Mouse (Mus musculus) neural tube, embryonic 11.5 days (tissue): ENCODE data around the gene Stau1. TPM values are rescaled to one million over a fixed set of nuclear protein-coding genes. Genes with fewer than 3 reads are reported as not detected.

Experiments
- ATAC-seq: fragments of 200-750 bp; cut with Nextera tagmentation; 2 replicates; pipeline ENCODE4 v1.8.0; 2017; ENCODE audit warnings: moderate number of reproducible peaks, mild to moderate bottlenecking, moderate TSS enrichment, moderate library complexity; ENCODE audit not compliant: insufficient read depth, low FRiP score, low TSS enrichment
- DNase-seq: peaks from one replicate; pipeline ENCODE4 v3.0.0-alpha.2; 2015; ENCODE audit warnings: low spot score
- H3K27ac ChIP-seq: fragments of 300-500 bp; sonication (generic); 2 replicates; pipeline ENCODE4 v1.5.1; 2014; ENCODE audit warnings: low read depth, mild to moderate bottlenecking, low read length
- H3K27me3 ChIP-seq: fragments of 300-500 bp; sonication (generic); 2 replicates; pipeline ENCODE4 v1.6.1; 2014; ENCODE audit warnings: mild to moderate bottlenecking, low read length, mixed read lengths; ENCODE audit not compliant: control insufficient read depth, insufficient read depth
- H3K36me3 ChIP-seq: fragments of 300-500 bp; sonication (generic); 2 replicates; pipeline ENCODE4 v1.6.1; 2014; ENCODE audit warnings: mild to moderate bottlenecking, low read length, moderate library complexity, mixed read lengths; ENCODE audit not compliant: control insufficient read depth, insufficient read depth
- H3K4me1 ChIP-seq: fragments of 300-500 bp; sonication (generic); 2 replicates; pipeline ENCODE4 v1.6.1; 2014; ENCODE audit warnings: low read length, mixed read lengths; ENCODE audit not compliant: control insufficient read depth, insufficient read depth
- H3K4me2 ChIP-seq: fragments of 300-500 bp; sonication (generic); 2 replicates; pipeline ENCODE4 v1.6.1; 2014; ENCODE audit warnings: low read depth, mild to moderate bottlenecking, moderate library complexity
- H3K4me3 ChIP-seq: fragments of 300-500 bp; sonication (generic); 2 replicates; pipeline ENCODE4 v1.5.1; 2014; ENCODE audit warnings: low read depth, low read length
- H3K9ac ChIP-seq: fragments of 300-500 bp; sonication (generic); 2 replicates; pipeline ENCODE4 v1.6.1; 2014; ENCODE audit warnings: mild to moderate bottlenecking, low read length
- H3K9me3 ChIP-seq: fragments of 300-500 bp; sonication (generic); 2 replicates; pipeline ENCODE4 v1.6.1; 2016; ENCODE audit warnings: low read length; ENCODE audit not compliant: control insufficient read depth
- WGBS: fragments of 180-500 bp; shearing (Covaris S2); extraction: QIAGEN DNeasy Blood & Tissue Kit; methylation state at CpG from one replicate; pipeline ENCODE4 v1.1.7; 2014; 5-methylcytosine and 5-hydroxymethylcytosine counted together
- polyA plus RNA-seq: library from polyadenylated mRNA; unstranded; fragments of >200 nt; fragmentation: Nextera tagmentation; extraction: Ambion mirVana; gene quantifications from 2 replicates; pipeline ENCODE4 v1.2.1, GENCODE M21; 2014

Stau1 gene
- polyA plus RNA-seq, 1 experiment from 2014 or later = 103 TPM

DNA sequence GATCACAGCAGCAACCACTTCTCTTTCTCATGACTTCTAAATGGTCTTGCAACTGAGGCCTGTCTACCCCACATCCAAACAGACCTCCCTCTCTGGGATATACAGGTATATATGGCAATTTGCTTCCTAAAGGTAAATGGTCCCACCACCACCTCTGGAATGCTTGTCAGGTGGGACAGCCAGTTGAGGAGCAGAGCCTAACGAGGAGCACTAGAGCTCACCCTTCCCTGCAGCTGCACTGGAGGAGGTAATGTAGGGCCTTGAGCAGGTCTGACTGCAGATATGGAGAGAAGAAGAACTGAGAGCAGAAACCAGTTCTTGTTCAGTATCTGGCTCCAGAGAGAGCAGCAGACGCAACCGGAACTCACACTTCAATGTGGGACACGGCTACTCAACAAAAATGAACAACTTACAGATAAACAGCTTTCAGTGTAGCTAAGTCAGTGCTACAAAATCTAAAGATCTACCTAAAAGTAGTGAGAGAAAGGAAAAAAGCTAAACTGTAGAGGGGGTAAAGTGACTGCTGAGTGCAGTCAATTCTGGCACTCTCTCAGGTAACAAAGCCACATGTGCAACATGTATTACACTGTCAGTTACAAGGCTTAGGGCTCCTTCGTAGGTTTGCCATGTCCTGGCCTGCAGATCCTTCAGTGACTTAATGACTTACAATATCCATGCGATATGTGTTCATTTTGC, 21.8 kb downstream of the Stau1 start:
- Histone ChIP-seq H3K27me3 (no peaks in the 10 kb centered on the region), H3K9me3 (no peaks in the 10 kb centered on the region), H3K4me1 (no peaks in the 10 kb centered on the region), H3K36me3 (no peaks in the 10 kb centered on the region; the same call in 1 of the 2 replicates), H3K4me3 (no peak overlapping the region), H3K9ac (no peak overlapping the region), H3K4me2 (no peak overlapping the region), H3K27ac (no peak overlapping the region)
- 86% methylated on average over 6 of the region's 6 CpGs for WGBS
- DNase-seq = no peak
- no peak for ATAC-seq

DNA sequence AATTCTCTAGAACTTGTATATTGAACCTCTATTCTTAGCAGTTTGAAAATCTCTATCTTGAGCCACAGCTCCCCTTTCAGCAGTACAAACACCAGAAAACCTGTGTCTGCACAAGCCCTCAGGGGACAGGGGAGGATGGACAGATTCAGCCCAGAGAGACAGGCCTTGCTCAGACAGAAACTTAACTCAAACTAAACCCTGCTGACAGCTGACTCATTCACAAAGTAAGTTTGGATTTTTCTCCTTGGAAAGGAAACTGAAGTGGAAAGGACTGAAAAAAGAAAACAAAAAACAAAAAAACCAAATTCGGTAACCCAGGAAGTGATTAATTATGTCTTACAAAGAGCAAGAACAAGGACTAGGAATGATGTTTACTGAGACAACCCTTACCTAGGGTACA, 22.9 kb downstream of the Stau1 start:
- Histone ChIP-seq H3K27me3 (no peaks in the 10 kb centered on the region), H3K36me3 (no peaks in the 10 kb centered on the region; the same call in 1 of the 2 replicates), H3K9me3 (no peaks in the 10 kb centered on the region), H3K27ac (no peak overlapping the region), H3K4me3 (no peak overlapping the region), H3K4me1 (no peaks in the 10 kb centered on the region), H3K4me2 (no peak overlapping the region), H3K9ac (no peak overlapping the region)
- ATAC-seq (no peak), DNase-seq (no peak)
- WGBS = 84% methylated on average over 1 of the region's 1 CpGs

GRCm38 (mm10) chr2:166964773-166965172, 31.3 kb downstream of the Stau1 start:
- DNase-seq (no peak), ATAC-seq (no peak)
- no peaks in the 10 kb centered on the region for H3K4me1 ChIP-seq
- no peaks in the 10 kb centered on the region for H3K27me3 ChIP-seq
- WGBS = 96% methylated on average over 2 of the region's 2 CpGs
- H3K9ac ChIP-seq = no peak overlapping the region
- 0 out of 2 replicates have a peak, but pooled peaks cover 3% of the 10 kb centered on the region for H3K36me3 ChIP-seq
- H3K27ac ChIP-seq = no peak overlapping the region
- H3K4me2 ChIP-seq = no peak overlapping the region
- H3K9me3 ChIP-seq = no peaks in the 10 kb centered on the region
- H3K4me3 ChIP-seq = no peak overlapping the region

DNA sequence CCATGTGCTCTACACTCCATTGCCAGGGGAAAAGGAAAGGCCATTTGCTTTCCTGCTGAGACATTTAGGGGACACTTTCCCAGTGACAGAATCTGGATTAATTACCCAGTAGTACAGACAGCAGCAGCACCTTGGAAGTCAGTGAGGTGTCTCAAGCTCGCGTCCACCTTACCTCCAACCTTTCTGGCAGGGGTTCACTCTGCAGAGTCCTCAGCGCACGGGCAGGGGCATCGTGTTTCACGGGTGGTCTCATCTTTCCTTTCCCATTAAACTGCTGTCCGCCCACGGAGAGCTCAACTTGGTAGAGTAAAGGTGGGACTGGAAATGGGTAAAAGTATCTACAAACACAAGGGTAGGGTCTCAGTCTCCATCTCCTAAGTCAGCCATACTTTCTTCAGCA, 32.8 kb downstream of the Stau1 start:
- Histone ChIP-seq H3K27ac (no peak overlapping the region), H3K27me3 (no peaks in the 10 kb centered on the region), H3K9ac (no peak overlapping the region), H3K4me3 (no peak overlapping the region), H3K36me3 (0 out of 2 replicates have a peak, but pooled peaks cover 5% of the 10 kb centered on the region), H3K4me2 (no peak overlapping the region), H3K4me1 (no peaks in the 10 kb centered on the region), H3K9me3 (no peaks in the 10 kb centered on the region)
- 59% methylated on average over 8 of the region's 8 CpGs for WGBS
- DNase-seq = no peak
- no peak for ATAC-seq

GRCm38 (mm10) chr2:166960648-166961330, 35.3 kb downstream of the Stau1 start:
- Histone ChIP-seq H3K4me1 (no peaks in the 10 kb centered on the region), H3K27ac (no peak overlapping the region), H3K9ac (no peak overlapping the region), H3K4me2 (no peak overlapping the region), H3K4me3 (no peak overlapping the region), H3K27me3 (no peaks in the 10 kb centered on the region), H3K36me3 (0 out of 2 replicates have a peak, but pooled peaks cover 5% of the 10 kb centered on the region), H3K9me3 (no peaks in the 10 kb centered on the region)
- 86% methylated on average over 8 of the region's 8 CpGs for WGBS
- ATAC-seq = no peak
- no peak for DNase-seq

GRCm38 (mm10) chr2:166956805-166957204, 39.3 kb downstream of the Stau1 start:
- H3K9ac ChIP-seq = no peak overlapping the region
- no peak overlapping the region for H3K4me3 ChIP-seq
- H3K4me1 ChIP-seq = no peaks in the 10 kb centered on the region
- no peak overlapping the region for H3K27ac ChIP-seq
- no peak overlapping the region for H3K4me2 ChIP-seq
- WGBS = 67% methylated on average over 7 of the region's 7 CpGs
- H3K9me3 ChIP-seq = no peaks in the 10 kb centered on the region
- ATAC-seq (no peak), DNase-seq (no peak)
- no peaks in the 10 kb centered on the region for H3K27me3 ChIP-seq
- peaks cover 21% of the 10 kb centered on the region for H3K36me3 ChIP-seq

DNA sequence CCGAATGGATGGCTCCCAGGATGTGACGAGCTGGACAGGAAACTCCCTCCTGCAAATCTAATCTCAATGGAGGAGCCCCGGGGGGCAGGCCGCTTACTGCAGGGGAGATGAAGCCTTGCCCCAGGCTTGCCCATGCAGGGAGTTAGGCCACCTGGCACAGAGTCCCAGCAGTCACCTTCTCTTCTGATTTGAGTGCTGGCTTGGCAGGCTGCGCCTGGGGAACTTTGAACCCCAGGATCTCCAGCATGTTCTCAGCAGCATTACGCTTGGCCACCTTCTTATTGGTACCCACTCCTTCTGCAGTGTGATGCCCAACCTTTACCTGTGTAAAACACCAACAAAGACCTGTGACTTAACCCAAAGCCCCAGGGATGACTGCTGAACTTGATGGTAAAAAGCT, 43.9 kb downstream of the Stau1 start:
- ATAC-seq (no peak), DNase-seq (no peak)
- H3K9me3 ChIP-seq = no peaks in the 10 kb centered on the region
- H3K4me2 ChIP-seq = no peak overlapping the region
- H3K9ac ChIP-seq = no peak overlapping the region
- 83% methylated on average over 6 of the region's 6 CpGs for WGBS
- no peak overlapping the region for H3K4me3 ChIP-seq
- H3K27me3 ChIP-seq = no peaks in the 10 kb centered on the region
- no peaks in the 10 kb centered on the region for H3K4me1 ChIP-seq
- H3K36me3 ChIP-seq = peaks cover 32% of the 10 kb centered on the region
- no peak overlapping the region for H3K27ac ChIP-seq

DNA sequence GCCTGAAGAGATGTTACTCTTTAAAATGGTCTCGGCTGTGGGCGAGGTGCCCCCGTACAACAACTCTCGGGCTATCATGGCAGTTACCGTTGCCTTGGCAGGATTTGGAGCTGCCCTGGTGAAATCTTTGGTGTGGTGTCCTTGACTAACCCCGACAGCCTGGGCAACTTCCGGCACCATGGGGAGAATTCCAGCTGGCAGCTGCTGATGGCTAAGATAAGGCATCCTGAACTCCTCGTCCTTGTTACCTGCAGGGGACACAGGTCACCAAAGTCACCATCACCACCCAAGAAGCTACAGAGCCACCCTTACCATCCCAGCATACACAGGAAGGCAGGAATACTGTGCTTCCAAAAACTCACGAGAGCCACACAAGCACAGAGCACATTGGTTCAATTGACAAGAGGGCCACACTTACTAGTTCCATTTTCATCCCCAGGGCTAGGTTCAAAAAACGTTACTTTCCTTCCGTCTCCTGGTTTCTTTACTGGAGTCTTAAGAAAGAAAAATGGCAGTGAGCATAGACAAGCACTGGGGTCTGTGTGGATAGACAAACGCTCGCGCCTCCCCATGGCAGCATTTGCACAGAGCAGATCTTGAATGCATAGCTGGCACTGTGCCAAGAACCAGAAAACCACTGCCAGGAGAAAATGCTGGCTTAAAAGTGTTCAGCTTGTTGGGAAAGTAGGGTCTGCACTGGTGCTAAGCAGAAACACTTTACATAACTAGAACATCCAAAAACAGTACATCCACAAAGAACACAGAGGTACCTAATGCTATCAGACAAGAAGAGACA, 45.0 kb downstream of the Stau1 start:
- no peak overlapping the region for H3K4me3 ChIP-seq
- no peak overlapping the region for H3K9ac ChIP-seq
- ATAC-seq (no peak), DNase-seq (no peak)
- no peak overlapping the region for H3K4me2 ChIP-seq
- no peak overlapping the region for H3K27ac ChIP-seq
- peaks cover 32% of the 10 kb centered on the region for H3K36me3 ChIP-seq
- WGBS = 88% methylated on average over 14 of the region's 14 CpGs
- no peaks in the 10 kb centered on the region for H3K4me1 ChIP-seq
- H3K27me3 ChIP-seq = no peaks in the 10 kb centered on the region
- H3K9me3 ChIP-seq = no peaks in the 10 kb centered on the region
